Mouse (Mus musculus) neural tube, embryonic 10.5 days (tissue): ENCODE measurements around the gene Gucy2g.
A peak's percentile ranks its signal among the peaks of the same experiment; 100 is the strongest.
"Not testable (repeated sequence)": the region's sequence is repeated elsewhere in the genome, so short reads cannot be mapped to it uniquely, and the experiment has no call there.

Experiments used
- DNase-seq: peaks from one replicate; pipeline ENCODE4 v3.0.0-alpha.2; 2017; ENCODE audit warnings: low spot score; ENCODE audit errors: extremely low spot score

Gene Gucy2g

DNA sequence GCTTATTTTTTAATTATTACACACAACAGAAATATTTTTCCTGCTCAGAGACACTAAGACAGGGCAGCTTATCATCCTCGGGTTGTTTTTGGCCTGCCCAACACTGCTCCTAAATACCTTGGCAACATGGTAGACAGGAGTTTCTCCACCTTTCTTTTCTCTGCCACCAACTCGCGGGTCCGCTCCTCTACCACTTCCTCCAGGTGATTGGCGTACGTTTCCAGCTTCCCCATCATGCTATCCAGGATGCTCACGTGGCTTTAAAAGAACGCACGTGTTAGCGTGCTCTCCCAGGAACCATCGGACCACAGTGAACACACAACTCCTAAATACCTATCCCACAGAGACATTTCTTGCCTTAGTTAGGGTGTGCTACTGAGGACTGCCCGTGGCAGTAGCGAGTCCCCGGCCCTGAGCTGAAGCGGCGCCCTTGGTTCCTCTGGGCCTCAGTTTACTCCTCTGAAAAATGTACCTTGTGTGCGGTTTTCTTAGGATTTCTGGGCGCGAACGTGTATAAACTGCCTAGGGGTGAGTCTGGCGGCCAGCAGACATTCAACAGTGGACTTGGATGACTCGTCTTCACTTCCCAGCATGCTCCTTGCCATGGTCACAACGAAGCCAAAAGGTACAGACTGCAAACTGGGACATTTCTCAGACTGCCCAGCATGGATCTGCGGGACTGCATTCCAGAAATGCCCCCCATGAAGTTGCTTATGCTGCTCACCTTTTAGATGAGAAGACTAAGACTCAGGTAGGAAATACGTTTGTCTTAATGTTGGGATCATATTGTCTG lies 33.1 kb downstream of the Gucy2g start:
- no peak for DNase-seq

DNA sequence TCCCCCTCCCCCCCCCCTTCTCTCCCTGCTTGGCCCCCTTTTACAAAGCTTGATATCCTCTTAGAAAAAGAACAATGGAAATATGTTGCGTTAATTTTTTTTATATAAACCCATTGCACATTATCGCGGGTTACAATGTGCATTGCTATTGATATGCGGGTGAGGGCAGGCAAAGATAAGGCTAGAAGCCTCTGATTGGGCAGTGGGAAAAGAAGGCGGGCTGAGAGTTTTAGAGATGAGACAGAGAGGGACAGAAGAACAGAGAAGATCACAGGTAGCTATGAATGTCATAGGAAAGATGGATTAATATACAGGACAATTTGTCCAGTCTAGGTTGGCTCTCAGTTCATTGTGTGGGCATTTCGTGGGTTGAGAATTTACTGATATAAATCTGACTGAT lies 33.8 kb downstream of the Gucy2g start:
- DNase-seq = no peak

DNA sequence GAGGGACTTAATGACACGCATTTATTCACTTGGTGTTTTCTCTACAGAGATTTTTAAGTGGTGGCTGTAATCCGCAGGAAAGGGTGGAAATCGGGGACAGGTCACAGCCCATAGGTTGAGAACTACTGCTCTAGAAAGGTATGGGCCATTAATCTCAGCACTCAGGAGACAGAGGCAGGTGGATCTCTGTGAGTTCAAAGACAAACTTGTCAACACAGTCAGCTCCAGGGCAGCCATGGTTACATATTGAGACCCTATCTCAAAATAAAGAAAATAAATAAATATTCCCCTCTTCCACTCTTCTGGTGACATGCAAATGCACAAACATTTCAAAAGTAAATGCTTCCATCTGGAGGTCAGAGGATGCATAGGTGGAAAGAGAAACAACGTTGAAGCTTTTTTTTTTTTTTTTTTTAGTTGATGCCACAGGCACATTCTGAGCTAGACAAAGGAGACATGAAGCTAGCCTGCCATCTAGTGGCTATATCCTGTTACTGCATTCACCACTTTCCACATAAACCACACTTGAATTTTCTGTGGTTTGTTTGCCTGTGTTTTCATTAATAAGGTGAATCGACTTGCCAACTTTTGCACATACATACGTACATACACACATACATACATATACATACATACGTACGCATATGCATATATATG lies 34.4 kb downstream of the Gucy2g start:
- DNase-seq = no peak

- peak; percentile 79 for DNase-seq
Measured at GRCm38 (mm10) chr19:55198303-55198702, 42.7 kb downstream of the Gucy2g start.

DNA sequence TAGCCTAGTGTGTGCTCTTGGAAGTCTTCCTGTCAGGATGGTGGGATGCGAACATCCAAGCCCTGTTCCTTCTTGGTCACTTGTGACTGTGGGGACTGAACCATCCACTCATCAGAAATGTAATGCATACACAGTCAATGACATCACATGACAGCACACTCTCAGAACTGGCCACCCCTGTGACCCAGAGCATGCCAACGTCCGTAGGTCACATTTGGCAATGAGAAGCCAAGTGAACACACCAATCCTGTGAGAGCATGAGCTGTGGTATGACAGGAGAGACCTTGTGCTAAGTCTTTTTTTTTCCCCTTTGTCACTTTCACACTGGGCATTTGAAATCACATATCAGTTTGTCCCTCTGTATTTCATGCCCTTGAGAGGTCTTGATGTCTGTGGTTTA lies 45.5 kb downstream of the Gucy2g start:
- DNase-seq = no peak

DNA sequence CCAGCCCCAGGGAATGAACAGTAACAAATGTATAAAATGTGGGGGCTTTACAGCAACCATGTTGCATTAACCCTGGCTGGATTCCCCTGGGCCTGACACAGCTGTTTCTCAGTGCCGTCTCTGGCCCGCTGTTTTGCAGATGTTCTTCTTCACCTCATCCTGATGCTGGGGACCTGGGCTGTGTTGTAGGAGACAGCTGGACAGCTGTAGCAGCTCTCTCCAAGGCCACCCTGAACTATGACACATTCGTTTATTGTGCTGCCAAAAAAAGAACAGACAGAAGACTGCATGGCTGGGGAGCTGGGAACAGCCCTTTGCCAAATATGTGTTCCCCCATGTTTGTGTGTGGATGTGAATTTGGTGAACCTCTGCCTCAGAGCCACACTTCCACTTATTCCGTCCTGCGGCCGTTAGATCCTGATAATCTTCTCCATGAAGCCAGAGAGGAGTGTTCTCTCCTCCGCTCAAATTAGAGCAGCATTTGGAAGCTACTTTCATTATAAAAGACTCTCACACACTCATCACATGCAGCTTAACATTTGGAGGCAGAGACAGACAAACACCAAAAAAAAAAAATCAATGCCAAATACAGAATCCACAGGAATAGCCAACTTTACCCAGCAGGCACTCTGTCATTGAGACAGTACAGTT lies 46.4 kb downstream of the Gucy2g start:
- no peak for DNase-seq

DNA sequence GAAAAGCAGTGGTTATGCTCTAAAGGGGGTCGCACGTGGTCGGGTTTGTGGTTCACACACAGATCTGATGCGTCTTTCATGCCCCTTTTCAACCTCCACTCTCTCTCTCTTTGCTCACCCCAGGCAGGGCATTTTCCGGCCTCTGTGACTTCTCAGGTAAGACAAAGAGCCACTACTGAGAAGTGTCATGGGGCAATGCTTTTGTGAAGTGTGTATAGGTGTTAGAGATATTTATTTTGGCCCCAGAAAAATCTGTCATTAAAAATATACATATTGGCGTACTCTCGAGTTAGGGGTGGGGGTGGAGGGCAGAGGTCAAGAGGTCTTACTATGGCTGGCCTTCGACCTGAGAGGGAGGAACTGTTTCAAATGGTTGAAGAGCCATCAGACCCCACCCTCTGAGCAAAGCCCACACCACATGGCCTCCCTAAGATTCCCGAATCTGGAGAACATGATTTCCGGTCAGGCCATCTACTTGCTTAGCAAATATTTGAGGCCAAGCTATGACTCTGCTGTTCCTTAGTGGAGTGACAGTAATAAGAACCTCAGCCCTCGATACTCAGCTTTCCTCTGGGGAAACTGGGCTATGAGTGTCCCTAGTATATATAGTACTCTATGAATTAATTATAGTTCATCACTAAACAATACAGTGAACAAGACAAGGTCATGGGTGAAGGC lies 47.2 kb downstream of the Gucy2g start:
- no peak for DNase-seq

DNA sequence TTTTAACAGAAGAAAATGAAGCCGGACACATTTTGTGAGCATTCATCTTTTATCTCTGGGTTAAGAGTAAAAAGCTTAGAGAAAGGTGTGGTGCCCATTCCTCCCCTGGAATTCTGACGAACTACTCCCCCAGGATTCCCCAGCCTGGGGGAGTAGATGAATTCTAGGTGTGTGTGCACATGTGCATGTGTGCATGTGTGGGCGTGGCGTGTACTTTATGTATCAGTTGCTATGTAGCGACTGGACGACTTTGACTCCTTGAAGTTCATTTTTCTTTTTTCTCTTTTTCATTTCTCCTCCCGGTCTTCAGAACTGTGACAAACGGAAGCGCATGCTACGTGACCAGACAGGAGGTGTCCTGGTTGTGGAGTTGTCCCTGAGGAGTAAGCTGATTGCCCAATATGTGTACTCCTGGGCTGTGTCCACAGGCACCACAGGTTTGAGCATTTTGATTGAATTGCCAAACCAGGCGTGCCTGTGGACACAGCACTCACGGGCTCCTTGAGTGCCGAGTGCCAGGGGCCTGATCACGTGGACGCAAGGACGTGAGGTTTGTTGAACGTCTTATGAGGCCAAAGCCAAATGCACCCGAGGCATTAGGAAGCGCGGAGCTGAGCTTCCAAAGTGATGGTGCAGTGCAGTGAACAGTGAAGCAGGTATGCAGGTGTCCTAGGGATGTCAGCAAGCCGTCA lies 48.6 kb downstream of the Gucy2g start:
- DNase-seq = no peak

GRCm38 (mm10) chr19:55191596-55191995 lies 49.4 kb downstream of the Gucy2g start:
- DNase-seq = no peak

DNA sequence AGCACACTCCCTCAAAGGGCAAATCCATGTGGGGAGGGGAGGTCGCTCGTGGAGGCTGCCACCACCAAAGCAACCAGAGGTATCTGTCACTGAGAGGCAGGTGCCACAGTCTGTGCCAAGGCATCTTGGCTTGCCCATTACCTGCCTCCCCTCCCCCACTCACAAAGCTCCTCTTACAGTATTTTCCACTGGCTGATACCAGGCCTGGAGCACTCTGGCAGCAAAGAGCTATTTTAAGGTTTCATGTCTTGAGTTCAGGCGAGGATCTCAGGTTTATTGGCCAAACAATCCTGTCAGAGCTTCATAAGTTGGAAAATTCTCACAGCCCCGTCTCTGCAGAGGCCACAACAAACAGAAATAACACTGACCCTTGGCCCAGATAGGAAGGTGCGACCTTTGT lies 51.0 kb downstream of the Gucy2g start:
- DNase-seq = no peak

DNA sequence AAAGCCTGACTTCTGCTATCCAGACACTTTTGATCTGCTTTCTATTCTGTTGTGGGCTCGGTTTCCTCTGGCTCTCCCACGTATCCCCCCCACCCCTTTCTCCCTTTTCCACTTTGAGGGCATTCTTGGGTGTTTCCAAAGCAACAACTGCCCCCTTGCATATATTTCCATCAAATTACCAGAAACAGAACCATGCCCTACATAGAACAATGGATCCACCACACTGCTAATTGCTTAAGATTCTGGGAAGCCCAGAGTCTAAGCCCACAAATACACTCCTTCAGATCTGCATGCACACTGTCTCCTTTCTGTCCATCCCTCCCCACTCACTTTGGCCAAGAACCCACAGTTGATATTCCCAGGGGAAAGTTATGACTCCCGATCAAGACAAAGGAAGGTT lies 55.4 kb downstream of the Gucy2g start:
- no peak for DNase-seq

- DNase-seq = no peak
Measured at GRCm38 (mm10) chr19:55185074-55185473, 56.0 kb downstream of the Gucy2g start.

- no peak for DNase-seq
Measured at GRCm38 (mm10) chr19:55184442-55184841, 56.6 kb downstream of the Gucy2g start.

DNA sequence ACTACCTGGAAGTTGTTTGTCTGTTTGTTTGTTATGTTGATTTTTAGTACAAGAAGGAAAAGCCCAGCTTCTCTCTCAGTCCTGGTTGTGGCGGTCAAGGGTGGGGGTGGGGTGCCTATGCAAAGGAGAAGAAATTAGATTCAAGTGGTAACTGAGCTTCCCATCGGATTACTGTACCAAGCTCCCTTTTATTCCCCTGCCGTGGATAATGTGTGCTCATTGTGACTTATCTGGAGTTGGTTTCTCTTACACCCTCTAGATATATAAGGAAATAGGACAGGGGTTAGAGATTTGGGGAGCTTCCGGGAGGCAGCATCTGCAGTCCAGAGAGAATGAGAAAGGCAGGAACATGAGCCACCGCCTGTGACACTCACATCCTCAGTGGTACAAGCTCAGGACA lies 60.6 kb downstream of the Gucy2g start, which contains the start of gene Tectb:
Gene Tectb (plus strand): TSS at position 301 of the 400 bp plus-strand sequence.
- no peak for DNase-seq

DNA sequence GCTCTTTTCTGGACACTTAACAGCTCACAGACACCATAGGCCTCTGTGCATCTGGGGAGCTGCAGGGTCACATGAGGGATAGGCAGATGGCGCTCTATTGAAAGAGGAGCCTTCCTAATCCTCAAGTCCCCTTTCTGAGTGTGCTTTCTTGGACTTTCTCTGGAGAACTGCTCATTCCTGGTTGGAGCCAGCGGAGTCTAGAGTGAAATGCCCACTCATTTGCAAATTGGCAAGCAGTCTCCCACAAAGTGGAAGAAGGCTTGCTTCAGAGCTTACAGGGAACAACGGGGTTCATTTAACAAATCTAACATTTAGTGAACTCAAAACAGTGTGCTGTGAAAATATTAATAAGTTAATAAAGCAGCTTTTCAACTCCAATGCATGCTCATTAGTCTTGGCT lies 63.9 kb downstream of the Gucy2g start:
- DNase-seq = no peak

- DNase-seq = no peak
Measured at GRCm38 (mm10) chr19:55171585-55171984, 69.5 kb downstream of the Gucy2g start.

DNA sequence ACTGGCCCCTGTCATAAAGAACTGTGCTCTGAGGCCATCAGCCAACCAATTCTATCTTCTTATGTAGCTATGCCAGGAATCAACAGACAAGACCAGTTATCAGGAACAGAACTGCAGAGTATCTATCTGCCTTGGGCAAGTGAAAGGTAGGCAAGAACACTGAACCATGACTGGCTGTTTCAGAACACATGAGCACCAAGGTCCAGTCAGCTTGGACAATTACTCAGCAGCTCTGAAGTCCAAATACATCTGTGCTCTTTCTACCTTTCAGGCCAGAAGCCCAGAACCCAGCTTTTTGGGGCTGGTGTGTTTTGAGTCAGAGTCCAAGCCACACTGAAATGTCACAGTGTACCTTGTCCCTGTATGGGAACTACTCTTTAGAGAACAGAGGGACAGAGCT lies 70.6 kb downstream of the Gucy2g start:
- DNase-seq = no peak

DNA sequence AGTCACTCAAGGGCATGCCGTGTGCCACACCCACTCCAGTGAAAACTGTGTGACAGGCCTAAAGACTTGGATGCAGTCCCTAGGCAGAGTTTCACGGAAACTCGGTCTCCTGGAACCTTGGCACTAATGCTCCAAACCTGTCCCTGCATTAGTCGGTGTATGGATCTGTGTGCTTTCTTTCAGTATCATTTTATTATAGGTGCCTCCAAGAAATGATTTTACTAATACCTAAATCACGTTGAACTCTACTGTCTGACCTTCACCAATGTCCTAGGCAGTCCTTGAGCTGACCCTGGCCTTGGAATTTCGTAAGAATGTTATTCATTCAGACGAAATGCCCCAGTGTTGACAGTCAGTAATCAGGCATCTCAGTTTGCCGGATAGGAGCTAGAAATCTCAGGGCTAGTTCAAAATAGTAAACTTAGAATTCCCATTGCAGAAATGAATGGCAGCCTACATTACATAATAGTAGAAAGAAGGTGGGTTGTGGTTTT lies 71.8 kb downstream of the Gucy2g start:
- DNase-seq = not testable (repeated sequence)

DNA sequence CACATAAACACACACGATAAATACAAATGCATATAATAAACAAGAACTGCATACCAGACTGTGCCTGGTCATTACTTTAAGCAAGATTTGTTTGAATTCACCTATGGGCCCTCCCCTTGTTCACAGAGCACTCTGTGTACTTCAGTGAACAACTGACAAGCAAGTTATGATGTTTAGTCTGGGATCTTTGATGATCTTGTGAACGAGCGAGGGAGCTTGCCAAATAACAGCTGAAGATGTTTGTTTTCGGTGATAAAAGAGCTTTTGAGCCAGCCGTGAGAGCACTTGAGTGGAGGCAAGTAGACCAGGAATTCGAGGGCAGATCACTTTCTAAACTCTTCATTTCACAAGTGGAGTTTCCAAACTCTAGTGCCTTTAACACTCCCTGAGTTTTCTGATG lies 72.7 kb downstream of the Gucy2g start:
- DNase-seq = no peak

DNA sequence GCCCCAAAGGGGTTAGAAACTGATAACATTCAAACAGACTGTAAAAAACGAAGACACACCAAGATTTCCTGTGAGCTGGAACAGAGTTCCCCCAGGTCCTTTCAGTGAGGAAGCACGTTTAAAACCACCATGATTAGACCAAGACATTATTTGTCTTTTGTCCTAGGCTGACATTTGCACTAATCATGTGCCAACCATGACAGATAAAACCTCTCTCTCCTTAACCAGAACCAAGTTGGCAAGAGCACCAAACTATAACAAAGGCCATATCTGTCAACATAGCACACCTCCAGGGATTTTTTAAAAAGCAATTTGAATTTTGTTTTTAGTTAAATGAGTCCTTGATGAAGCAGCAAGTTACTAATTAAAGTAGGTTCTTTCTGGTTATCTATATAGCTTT lies 73.3 kb downstream of the Gucy2g start:
- no peak for DNase-seq

- DNase-seq = no peak
Measured at GRCm38 (mm10) chr19:55166741-55167140, 74.3 kb downstream of the Gucy2g start.
